Mouse (Mus musculus): ENCODE results near the gene Met. TPM values are rescaled to one million over a fixed set of nuclear protein-coding genes. Genes with fewer than 3 reads are reported as not detected.
A peak's percentile ranks its signal among the peaks of the same experiment; 100 is the strongest.

Met gene
- polyA plus RNA-seq, 1 experiment, result 10.2 TPM

DNA sequence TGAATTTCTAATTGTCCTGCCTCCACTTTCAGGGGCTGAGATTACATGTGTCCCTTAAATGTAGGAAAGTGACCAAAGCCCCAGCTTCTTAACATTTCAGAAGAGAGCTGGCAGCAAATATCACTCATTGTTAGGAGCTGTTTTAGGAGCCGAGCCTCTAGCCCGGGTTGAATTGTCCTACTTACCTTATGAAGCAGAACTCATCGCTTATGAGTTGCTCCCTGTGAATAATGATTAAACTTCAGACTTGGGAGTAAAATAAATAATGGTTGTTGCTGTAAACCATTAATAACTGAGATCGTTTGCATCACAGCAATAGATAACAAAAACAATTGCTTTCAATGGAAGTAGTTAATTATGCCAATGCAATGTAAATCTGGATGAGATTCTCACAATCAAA lies 20.3 kb upstream of the Met start:
- Histone ChIP-seq H3ac (ENCODE audit: control insufficient read depth, insufficient read length, low read depth) (no peak overlapping the region), H3K4me3 (ENCODE audit: insufficient read depth, poor library complexity, severe bottlenecking) (no peak overlapping the region), H3K36me3 (ENCODE audit: control insufficient read depth, insufficient read depth) (no peaks in the 10 kb centered on the region), H3K79me2 (ENCODE audit: control insufficient read depth, insufficient read depth) (no peaks in the 10 kb centered on the region), H3K79me3 (ENCODE audit: low read depth) (no peaks in the 10 kb centered on the region), H3K27me3 (ENCODE audit: control insufficient read depth, insufficient read depth, insufficient read length) (no peaks in the 10 kb centered on the region)
- no peak for TF ChIP-seq USF1 (IDR thresholded peaks at IDR 0.05; ENCODE audit: low read depth)
- TF ChIP-seq CTCF (IDR thresholded peaks at IDR 0.05; ENCODE audit: control insufficient read depth, insufficient read depth, insufficient read length), result no peak
- no peak for TF ChIP-seq MYOD1 (IDR thresholded peaks at IDR 0.05; ENCODE audit: control insufficient read depth, insufficient read length, low read depth)
- no peak for TF ChIP-seq MAX (IDR thresholded peaks at IDR 0.05)
- no peak for TF ChIP-seq FOSL1 (IDR thresholded peaks at IDR 0.05; ENCODE audit: insufficient read depth, low read length, poor library complexity, severe bottlenecking)
- TF ChIP-seq CEBPB (IDR thresholded peaks at IDR 0.05; ENCODE audit: low read depth), result no peak
- no peak for TF ChIP-seq MYOG (IDR thresholded peaks at IDR 0.05; ENCODE audit: control insufficient read depth, extremely low read depth, insufficient read length)

DNA sequence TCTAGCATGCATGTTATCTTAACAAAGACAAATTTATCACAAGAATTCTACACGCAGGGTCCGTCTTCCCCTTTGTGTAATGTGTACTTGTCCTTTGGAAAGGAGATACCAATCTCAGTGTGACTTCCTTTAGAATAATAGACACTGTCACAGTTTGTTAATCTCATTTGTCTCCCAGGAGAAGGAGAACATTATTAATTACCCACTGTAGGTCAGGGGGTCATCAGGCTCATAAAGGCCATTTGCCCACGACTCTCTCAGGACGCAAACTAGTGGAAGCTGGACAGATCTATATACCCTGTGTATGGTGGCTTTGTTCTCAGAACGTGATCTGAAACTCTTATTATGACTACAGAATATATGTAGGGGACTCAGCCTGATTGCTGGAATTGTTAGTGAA lies 12.3 kb upstream of the Met start:
- Histone ChIP-seq H3ac (ENCODE audit: control insufficient read depth, insufficient read length, low read depth) (no peak overlapping the region), H3K4me3 (ENCODE audit: insufficient read depth, poor library complexity, severe bottlenecking) (no peak overlapping the region), H3K36me3 (ENCODE audit: control insufficient read depth, insufficient read depth) (no peaks in the 10 kb centered on the region), H3K79me3 (ENCODE audit: low read depth) (no peaks in the 10 kb centered on the region), H3K27me3 (ENCODE audit: control insufficient read depth, insufficient read depth, insufficient read length) (no peaks in the 10 kb centered on the region), H3K79me2 (ENCODE audit: control insufficient read depth, insufficient read depth) (no peaks in the 10 kb centered on the region)
- TF ChIP-seq CTCF (IDR thresholded peaks at IDR 0.05; ENCODE audit: control insufficient read depth, insufficient read depth, insufficient read length) (no peak), FOSL1 (IDR thresholded peaks at IDR 0.05; ENCODE audit: insufficient read depth, low read length, poor library complexity, severe bottlenecking) (no peak), MAX (IDR thresholded peaks at IDR 0.05) (no peak), MYOG (IDR thresholded peaks at IDR 0.05; ENCODE audit: control insufficient read depth, extremely low read depth, insufficient read length) (no peak)

DNA sequence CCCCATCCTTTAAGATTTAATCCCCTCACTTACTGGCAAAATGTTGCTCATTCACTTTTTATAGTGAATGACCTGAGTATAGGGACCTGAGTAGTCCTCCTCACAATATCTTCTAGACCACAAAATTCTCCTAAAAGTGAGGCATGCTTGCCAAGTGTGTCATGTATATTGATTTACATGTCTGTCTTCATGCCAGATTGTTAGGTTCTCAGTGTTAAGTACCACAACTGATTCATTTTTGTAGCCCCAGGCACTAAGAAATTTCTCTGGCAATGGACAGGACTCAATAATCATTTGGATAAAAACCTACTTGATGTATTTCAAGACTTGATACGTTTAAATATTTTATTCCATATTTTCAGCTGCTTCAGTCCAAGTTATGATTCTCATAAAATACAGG lies 8.5 kb upstream of the Met start:
- H3K4me3 ChIP-seq (ENCODE audit: insufficient read depth, poor library complexity, severe bottlenecking), result no peak overlapping the region
- no peaks in the 10 kb centered on the region for H3K79me2 ChIP-seq (ENCODE audit: control insufficient read depth, insufficient read depth)
- no peaks in the 10 kb centered on the region for H3K36me3 ChIP-seq (ENCODE audit: control insufficient read depth, insufficient read depth)
- H3ac ChIP-seq (ENCODE audit: control insufficient read depth, insufficient read length, low read depth), result no peak overlapping the region
- TF ChIP-seq MYOG (IDR thresholded peaks at IDR 0.05; ENCODE audit: control insufficient read depth, extremely low read depth, insufficient read length) (no peak), FOSL1 (IDR thresholded peaks at IDR 0.05; ENCODE audit: insufficient read depth, low read length, poor library complexity, severe bottlenecking) (no peak), USF1 (IDR thresholded peaks at IDR 0.05; ENCODE audit: low read depth) (no peak), CTCF (IDR thresholded peaks at IDR 0.05; ENCODE audit: control insufficient read depth, insufficient read depth, insufficient read length) (no peak), MYOD1 (IDR thresholded peaks at IDR 0.05; ENCODE audit: control insufficient read depth, insufficient read length, low read depth) (no peak), CEBPB (IDR thresholded peaks at IDR 0.05; ENCODE audit: low read depth) (no peak), MAX (IDR thresholded peaks at IDR 0.05) (no peak)
- H3K79me3 ChIP-seq (ENCODE audit: low read depth), result no peaks in the 10 kb centered on the region
- H3K27me3 ChIP-seq (ENCODE audit: control insufficient read depth, insufficient read depth, insufficient read length), result no peaks in the 10 kb centered on the region

DNA sequence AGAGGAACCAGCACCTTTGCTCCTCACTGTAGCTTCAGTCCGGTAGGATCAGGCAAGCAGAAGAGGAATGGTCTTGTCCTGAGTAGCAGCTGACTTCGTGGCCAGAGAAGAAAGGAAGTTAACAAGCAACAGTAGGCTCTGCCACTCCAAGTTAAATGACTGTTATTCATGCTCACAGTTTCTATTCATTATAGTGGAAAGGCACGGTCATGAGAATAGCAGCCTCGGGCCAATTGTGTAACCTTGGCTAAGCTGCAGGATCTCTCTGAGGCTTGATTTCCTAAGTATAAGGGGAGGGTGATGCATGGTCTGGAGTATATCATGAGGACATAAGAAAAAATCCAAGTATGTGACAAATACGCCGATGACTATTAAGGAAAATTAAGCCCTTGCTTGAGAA lies 4.0 kb upstream of the Met start:
- Histone ChIP-seq H3K79me3 (ENCODE audit: low read depth) (peaks cover 5% of the 10 kb centered on the region), H3K27me3 (ENCODE audit: control insufficient read depth, insufficient read depth, insufficient read length) (no peaks in the 10 kb centered on the region), H3K79me2 (ENCODE audit: control insufficient read depth, insufficient read depth) (peaks cover 8% of the 10 kb centered on the region), H3ac (ENCODE audit: control insufficient read depth, insufficient read length, low read depth) (no peak overlapping the region), H3K36me3 (ENCODE audit: control insufficient read depth, insufficient read depth) (no peaks in the 10 kb centered on the region), H3K4me3 (ENCODE audit: insufficient read depth, poor library complexity, severe bottlenecking) (no peak overlapping the region)
- no peak for TF ChIP-seq MYOG (IDR thresholded peaks at IDR 0.05; ENCODE audit: control insufficient read depth, extremely low read depth, insufficient read length)
- TF ChIP-seq MYOD1 (IDR thresholded peaks at IDR 0.05; ENCODE audit: control insufficient read depth, insufficient read length, low read depth), result no peak

DNA sequence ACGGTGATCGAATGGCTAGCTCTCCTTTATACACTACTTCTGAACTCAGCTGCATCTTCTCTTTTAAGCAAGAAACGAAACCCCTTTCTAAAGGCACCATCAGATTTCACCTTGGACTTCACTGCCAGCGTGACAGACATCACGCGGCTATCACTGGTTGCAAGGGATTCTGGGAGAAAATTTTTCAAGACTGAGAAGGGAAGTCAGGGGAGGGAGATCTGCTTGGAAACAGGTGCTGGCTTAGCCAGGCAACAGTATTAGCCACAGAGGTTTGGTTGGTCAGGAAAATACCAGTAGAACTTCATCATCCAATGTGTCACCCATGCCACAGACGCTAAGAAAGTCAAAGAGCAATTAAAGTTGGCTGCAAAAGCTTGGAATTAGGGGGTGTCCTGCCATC lies 2.2 kb upstream of the Met start:
- TF ChIP-seq FOSL1 (IDR thresholded peaks at IDR 0.05; ENCODE audit: insufficient read depth, low read length, poor library complexity, severe bottlenecking) (peak; percentile 50), MAX (IDR thresholded peaks at IDR 0.05) (peak; percentile 84), CTCF (IDR thresholded peaks at IDR 0.05; ENCODE audit: control insufficient read depth, insufficient read depth, insufficient read length) (no peak), USF1 (IDR thresholded peaks at IDR 0.05; ENCODE audit: low read depth) (peak; percentile 49), MYOD1 (IDR thresholded peaks at IDR 0.05; ENCODE audit: control insufficient read depth, insufficient read length, low read depth) (peak; percentile 93)
- Histone ChIP-seq H3K79me3 (ENCODE audit: low read depth) (peaks cover 23% of the 10 kb centered on the region), H3K79me2 (ENCODE audit: control insufficient read depth, insufficient read depth) (peaks cover 26% of the 10 kb centered on the region), H3K27me3 (ENCODE audit: control insufficient read depth, insufficient read depth, insufficient read length) (no peaks in the 10 kb centered on the region), H3ac (ENCODE audit: control insufficient read depth, insufficient read length, low read depth) (no peak overlapping the region), H3K36me3 (ENCODE audit: control insufficient read depth, insufficient read depth) (no peaks in the 10 kb centered on the region), H3K4me3 (ENCODE audit: insufficient read depth, poor library complexity, severe bottlenecking) (no peak overlapping the region)

DNA sequence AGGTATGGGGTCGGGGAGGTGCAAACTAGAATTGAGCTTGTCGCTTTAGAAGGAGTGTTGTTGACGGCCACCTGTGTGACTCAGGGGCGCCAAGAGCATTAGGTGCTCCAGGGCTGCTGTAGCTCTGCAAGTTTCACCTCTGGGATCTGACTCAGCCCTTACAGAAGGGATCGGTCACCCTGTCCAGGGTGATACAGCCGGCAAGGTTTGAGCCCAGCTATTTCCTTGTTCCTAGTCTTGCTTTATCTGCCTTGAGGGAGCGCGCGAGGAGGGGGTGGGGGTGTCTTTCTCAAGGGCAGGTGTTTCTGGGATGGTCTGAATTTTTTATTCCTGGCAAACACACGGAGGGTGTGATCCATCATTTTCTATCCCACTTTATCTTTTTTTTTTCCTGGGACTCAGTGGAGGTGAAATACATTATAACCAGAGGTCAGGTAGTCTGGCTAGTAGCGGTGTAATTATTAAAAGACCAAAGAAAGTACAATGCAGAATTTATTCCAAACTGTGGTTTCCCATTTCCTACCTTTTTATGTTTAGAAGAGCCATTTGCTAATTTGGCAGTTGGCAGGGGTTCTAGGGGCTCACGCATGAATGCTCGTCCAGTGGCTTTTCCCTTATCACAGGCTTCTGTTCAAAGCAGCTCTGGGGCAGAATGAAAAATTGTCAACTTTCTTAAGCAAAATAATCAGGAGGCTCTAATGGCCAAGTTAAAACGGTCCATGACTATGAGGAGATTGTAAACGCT lies 853 bp downstream of the Met start:
- Histone ChIP-seq H3K4me3 (ENCODE audit: insufficient read depth, poor library complexity, severe bottlenecking) (peak overlapping the region; percentile 72), H3K27me3 (ENCODE audit: control insufficient read depth, insufficient read depth, insufficient read length) (no peaks in the 10 kb centered on the region), H3K79me2 (ENCODE audit: control insufficient read depth, insufficient read depth) (peaks cover 57% of the 10 kb centered on the region), H3ac (ENCODE audit: control insufficient read depth, insufficient read length, low read depth) (peak overlapping the region; percentile 88), H3K79me3 (ENCODE audit: low read depth) (peaks cover 49% of the 10 kb centered on the region), H3K36me3 (ENCODE audit: control insufficient read depth, insufficient read depth) (peaks cover 10% of the 10 kb centered on the region)
- TF ChIP-seq MYOG (IDR thresholded peaks at IDR 0.05; ENCODE audit: control insufficient read depth, extremely low read depth, insufficient read length) (no peak), MAX (IDR thresholded peaks at IDR 0.05) (no peak), CTCF (IDR thresholded peaks at IDR 0.05; ENCODE audit: control insufficient read depth, insufficient read depth, insufficient read length) (no peak)
